Mouse (Mus musculus): ENCODE results near the gene Svopl. TPM values are rescaled to one million over a fixed set of nuclear protein-coding genes. Genes with fewer than 3 reads are reported as not detected.

Svopl gene
- total RNA-seq (2021) = under 1 TPM; 0.31 to 0.50 TPM
- long read RNA-seq = 0 reads

DNA sequence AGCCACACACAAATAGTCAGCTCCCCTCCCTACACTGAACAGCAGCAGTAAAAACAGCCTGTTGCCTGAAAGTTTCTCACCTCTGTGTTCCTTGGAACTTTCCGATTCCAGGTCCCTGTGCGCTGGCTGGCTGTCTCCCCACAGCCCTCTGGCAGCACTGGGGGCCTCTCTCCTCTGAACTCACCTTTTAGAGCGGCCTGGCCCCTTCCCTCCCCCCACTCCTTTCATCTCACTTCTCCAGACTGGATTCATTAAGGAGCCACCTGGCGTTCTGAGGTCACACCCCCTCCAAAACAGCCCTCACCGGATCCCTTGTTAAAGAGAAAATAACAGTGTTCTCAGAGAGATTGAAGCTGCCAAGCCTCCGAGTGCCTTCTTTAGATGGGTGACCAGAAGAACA is at the start of gene Svopl:
Gene Svopl (minus strand): TSS at position 159 of the 400 bp plus-strand sequence.
- DNase-seq (ENCODE audit: low spot score in 2 of 2) = no peak

DNA sequence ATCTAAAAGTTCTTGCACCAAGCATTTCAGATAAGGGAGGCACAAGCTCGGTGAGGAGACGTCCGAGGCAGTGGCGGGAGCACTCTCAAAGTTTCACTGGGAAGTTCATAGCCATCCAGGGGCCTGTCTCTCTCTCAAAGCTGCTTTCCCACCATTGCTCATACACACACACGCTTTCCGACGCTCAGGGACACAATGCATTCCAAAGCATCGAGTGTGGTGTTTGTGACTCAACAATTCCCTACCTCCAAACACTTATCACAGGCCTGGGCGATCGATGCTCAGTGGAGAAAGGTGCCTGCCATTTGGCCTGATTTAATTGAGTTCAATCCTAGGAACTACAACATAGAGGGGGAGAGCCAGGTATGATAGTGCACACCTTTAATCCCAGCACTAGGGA is 47.9 kb upstream of the Svopl start:
- no peak for DNase-seq (ENCODE audit: low spot score in 2 of 2)

DNA sequence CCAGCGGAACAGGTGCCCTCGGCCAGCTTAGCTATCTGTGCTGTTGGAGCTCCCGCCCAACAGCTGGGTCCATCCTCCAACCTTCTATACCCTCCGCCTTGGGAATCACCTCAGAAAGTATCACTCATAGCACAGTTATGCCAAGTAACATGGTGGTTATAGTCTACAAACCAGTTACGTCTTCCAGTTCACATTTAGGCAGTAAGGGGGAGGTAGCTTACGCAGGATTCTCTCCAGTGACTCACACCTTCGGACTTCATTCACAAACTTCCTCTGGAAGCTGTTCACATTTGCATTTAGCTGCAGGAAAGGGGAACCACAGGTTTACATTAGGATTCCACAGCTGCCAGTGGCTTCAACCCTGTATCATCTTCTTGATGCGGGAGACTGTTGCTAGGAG is 45.7 kb upstream of the Svopl start:
- DNase-seq (ENCODE audit: low spot score in 2 of 2) = no peak

DNA sequence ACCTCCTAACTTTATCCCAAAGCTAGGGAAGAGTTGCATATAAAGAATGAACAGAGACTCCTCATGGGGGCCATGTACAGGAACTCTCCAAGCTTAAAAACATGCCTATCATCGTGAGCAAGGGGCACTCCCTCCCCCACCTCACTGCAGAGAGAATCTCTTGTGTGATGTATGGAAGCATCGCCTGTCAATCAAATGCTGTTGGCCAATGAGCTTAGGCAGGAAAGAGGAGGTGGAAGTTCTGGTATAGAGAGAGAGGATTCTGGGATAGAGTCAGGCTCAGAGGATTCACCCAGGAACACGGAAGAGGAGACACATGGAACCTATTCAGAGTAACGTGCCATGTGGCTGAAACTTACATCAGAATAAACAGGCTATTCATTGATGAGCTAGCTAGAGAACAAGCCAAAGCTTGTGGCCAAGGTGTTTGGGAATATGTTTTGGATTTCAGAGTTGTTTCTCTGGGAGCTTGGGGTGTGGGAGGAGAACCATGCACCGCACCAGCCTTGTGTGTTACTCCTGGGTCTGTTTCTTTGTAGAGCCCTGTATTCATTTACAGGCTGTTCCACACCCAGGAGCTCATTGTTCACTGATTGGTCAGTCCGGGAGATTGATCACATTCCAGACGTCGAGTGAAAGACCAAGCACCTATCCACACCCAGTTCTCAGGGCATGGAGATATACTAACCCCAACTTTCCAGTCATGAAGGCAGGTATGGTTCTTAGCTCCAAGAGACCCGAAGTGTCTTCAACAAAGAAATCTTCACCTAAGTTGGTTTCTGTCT is 40.6 kb upstream of the Svopl start:
- DNase-seq (ENCODE audit: low spot score in 2 of 2) = no peak

DNA sequence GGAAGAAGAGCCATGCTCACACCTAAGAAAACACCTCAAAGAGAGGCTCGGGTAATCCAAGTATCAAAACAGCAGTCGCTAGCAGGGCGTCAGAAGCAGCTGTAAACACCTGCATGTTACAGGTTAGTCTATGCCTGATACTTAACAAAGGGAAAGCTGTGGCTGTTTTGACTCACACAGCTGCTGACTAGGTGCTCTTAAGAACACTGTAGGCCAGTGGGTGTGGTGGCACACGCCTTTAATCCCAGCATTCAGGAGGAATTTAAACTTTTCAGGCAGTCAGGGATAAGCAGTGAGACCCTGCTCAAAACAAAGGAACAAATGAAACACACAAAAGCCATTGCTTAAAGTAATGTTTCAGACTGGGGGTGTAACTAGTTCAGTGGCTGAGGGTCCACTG is 36.4 kb upstream of the Svopl start:
- DNase-seq (ENCODE audit: low spot score in 2 of 2) = no peak

DNA sequence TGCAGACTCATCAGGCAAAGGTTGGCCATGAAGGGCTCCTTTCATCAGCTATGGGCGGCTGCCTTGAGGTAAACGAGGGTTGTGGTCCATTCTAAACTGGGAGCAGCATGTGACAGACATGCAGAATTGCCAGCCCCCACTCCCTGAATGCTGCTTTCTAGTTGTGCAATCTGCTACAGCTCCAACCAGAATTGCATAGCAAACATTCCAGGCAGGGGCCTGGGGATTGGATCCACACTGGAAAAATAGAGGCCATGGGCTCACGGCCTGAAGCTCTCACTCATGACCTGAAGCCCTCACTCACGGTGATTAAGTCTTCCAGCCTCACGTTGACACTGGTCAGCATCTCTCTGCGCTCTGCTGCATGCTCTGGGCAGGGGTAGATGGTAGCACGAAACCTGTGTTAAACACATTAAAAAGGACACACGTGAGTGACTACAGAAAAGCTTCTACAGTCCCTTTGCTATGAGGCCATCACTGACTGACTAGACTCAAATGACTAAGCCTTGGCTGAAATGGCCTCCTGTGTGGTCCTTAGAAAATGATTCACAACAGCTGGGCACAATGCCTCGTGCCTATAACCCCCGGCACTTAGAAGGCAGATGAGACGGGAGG is 35.0 kb upstream of the Svopl start:
- DNase-seq (ENCODE audit: low spot score in 2 of 2) = no peak

DNA sequence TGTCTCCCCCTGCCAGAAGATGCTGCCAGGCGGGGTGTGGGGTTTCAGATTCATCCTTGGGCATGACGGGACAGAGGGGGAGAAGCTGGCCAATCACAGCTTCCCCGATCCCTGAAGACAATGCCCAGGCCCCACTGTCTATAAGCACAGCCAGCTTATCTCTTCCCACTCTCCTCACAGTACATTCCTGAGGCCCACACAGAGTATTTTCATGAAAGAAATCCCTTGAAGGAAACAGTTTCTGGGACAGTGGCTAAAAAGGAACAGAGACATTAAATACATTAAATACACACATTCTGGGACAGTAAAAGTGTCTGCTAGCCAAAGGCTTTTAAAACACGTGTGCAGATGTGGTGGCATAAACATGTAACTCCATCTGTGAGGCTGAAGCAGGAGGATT is 33.6 kb upstream of the Svopl start:
- DNase-seq (ENCODE audit: low spot score in 2 of 2) = no peak

DNA sequence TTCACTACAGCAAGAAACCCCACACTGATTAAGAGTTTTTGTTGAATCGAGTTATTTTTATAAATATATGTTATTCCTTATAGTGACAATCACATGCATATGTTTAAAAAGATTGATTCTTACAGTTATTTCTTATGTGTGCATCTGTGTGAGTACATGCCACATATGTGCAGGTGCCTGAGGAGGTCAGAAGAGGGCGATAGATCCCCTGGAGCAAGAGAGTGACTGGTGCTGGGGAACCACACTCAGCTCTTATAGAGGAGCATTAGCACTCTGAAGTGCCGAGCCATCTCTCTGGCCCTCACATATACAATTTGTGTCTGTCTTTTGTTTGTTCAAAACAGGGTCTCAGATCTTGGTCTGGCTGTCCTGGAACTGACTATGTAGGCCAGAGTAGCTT is 26.8 kb upstream of the Svopl start:
- no peak for DNase-seq (ENCODE audit: low spot score in 2 of 2)

DNA sequence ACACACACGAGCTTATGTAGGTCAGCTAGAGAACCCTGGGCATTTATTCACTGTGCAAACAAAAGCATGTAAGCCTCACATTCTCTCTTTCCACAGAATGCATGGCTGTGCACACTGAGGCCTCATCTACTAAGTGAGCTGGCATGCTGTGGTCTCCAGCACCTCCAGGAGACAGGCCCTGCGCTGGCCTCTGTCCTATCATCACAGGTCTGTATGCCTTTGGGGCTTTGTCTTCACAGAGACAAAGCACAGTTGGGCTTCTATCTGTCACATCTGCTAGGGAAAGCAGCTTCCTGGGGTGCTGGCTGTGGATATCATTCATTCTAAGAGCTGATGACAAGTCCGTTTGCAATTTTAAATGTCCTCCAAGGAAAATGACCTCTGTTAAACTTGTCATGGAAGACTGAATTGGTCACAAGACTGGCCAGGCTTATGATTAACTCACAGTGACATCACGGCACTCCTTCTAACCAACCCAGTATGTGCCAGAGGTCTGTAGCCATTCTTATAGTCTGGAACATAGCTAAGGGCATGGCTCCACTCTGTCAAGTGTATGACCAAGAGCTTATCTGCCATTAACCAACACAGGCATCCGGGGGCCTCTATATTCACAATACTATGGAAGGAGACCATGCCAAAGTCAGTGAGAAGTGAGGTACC is 25.5 kb upstream of the Svopl start:
- DNase-seq (ENCODE audit: low spot score in 2 of 2) = no peak

DNA sequence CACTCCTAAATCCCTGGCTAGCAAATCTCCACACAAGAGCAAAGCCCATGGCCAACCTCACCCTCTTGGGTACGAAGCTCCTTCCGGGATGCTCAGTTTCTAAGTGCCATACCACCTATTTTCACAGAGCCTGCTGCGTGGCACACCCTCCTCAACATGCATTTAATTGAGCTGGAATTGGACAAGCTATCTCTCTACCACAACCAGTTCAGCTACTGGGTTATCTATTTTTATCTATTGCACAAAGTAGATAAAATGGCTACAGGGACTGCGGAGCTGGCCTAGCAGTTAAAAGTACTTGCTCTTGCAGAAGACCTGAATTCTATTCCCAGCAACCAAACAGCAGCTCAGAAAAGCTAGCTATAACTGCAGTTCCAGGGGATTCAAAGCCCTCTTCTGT is 24.5 kb upstream of the Svopl start:
- DNase-seq (ENCODE audit: low spot score in 2 of 2) = no peak

DNA sequence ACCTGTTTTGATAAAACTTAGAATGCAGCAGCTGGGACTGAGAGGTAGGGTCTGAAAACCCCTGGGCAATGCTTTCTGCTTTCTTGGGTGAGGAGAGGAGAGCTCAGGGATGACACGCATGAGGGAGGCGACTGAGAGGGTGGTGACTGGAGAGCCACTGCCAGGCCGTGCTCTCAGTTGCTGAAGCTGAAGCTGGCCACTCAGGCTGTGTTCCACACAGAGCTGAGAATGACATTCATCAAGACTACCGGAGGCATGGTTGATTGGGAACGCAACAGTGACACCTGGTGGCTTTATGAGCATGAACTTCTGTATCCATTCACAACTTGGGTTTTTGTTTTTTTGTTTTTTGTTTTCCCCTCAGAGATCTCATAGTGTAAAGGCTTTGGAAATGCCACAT is 19.4 kb upstream of the Svopl start:
- peak; percentile 60 to 76 for DNase-seq (ENCODE audit: low spot score in 2 of 2)

DNA sequence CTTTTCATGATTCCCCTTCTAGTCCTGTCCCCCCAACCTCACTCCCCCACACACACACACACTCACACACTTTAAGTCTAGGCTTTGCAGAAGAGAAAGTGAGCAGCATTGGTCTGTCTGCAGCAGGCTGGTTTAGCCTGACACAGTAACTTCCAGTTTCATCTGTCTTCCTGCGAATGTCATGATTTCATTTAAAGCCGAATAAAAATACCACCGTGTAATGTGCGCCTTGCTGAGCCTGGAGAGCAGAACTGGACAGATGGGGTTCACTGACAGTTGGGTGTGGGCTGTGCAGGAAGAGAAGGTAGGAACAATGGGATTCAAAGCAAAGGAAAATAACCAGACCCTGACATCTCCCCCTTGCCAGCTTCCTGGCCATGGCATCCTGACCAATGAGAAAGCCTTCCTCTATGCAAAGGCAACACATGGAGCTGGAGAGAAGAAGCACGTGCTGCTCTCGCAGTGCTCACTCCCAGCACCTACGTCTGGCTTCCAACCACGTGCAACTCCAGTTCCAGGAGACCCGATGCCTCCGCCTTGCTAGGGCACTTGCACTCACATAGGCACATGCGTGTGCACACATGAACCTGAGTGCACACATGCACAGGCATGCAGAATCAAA is 18.8 kb upstream of the Svopl start:
- DNase-seq (ENCODE audit: low spot score in 2 of 2) = peak; percentile 42

DNA sequence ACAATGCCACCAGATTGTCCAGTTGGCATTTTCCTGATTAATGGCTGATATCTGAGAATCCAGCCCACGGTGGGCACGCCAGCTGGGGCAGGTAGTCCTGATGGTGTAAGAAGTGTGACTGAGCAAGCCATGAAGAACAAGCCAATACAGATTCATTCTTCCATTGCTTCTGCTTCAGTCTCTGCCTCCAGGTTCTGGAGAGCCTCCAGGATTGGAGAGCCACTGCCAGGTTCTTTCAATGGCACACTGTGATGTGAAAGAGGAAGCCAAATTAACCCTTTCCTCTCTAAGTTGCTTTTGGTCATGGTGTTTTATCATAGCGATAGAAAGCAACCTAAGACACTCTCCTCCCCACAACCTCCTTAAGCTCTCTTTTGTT is 18.3 kb upstream of the Svopl start:
- DNase-seq (ENCODE audit: low spot score in 2 of 2) = peak; percentile 73 to 75

DNA sequence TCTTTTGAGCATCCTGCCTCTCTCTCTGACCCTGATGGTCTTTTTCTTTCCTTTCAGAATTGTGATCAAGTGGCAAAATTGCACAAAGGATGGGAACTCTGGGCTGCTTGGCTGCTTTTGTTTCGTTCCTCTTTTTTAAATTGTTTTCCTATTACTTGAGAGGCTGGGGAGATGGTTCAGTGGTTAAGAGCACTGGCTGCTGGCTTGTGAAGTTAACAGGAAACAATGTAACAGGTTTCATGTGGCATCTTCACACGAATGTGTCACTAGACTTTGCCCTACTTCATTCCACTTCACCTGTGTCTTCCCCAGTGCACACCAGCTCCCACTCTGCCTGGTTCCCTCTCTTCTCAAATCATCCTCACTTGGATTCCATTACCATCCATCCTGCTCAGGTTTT is 17.8 kb upstream of the Svopl start:
- no peak for DNase-seq (ENCODE audit: low spot score in 2 of 2)

DNA sequence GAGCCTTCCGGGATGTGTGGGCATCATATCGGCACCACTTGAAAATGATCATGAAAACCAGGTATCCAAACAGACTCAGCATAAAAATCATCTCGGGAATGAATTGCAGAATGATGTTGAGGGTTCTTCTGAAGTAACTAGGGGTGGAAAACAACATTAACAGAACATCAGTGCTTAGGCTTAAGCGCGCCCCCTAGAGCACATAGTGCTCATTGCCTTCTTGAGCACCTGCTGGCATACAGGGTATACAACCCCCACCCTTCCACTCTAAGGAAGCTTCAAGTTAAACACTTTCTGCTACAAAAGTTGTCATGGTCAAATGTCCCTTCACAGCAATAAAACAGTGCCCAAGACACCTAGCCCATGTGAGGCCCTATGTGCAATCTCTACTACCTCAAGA is 12.0 kb upstream of the Svopl start:
- no peak for DNase-seq (ENCODE audit: low spot score in 2 of 2)

DNA sequence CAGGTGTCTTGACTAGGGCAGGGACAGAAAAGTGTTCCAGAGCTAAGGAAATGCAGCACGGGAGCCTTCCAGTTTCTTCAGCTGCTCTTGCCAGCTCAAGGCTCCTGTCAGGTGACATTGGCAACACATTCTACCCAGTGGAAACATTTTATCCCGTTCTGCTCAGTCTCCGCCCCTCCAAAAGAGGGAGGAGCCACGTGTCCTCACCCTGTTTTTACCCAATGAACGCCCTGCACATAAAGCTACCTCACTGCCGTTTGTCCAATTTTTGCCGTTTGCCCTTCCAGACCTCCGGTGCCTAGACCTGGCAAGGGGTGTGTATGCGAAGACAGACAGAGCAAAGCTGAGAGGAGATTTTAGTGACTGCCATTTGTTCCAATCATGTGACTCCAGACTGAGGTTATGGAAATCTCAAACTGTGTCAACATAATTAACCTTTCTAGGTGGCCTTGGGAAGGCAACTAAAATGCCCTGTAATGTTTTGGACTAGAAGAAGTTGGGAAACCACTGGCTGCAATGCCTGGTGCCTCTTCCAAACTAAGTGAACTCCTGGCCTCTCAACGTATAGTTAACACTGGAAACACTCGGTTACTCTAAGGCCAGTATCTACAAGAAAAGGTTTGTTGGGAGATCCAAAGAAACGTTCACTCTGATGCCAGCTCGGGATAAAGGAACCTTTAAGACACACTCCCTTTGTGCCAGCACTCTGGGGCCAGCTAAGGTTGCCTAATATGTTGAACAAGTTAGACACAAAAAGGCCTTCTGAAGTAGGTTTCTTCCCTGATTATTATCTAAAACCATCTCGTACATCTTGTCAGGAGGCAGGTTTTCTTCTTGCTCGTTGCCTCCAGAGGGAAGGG is 8.9 kb upstream of the Svopl start:
- DNase-seq (ENCODE audit: low spot score in 2 of 2) = no peak

DNA sequence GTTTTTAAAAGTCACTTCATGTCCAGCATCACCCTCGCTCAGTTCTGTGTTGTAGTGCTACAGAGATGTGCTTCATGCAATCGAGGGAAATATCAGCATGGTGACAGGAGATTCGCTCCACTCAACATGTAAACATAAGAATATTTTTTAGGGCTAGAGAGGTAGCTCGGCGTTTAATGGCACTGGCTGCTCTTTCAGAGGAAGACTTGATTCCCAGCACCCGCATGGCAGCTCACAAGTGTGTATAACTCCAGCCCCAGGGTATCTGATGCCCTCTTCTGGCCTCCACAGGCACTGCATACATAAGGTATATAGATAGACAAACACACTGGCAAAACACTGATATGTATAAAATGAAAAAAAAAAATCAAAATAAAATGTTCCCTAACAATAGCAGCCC is 2.8 kb upstream of the Svopl start:
- no peak for DNase-seq (ENCODE audit: low spot score in 2 of 2)

DNA sequence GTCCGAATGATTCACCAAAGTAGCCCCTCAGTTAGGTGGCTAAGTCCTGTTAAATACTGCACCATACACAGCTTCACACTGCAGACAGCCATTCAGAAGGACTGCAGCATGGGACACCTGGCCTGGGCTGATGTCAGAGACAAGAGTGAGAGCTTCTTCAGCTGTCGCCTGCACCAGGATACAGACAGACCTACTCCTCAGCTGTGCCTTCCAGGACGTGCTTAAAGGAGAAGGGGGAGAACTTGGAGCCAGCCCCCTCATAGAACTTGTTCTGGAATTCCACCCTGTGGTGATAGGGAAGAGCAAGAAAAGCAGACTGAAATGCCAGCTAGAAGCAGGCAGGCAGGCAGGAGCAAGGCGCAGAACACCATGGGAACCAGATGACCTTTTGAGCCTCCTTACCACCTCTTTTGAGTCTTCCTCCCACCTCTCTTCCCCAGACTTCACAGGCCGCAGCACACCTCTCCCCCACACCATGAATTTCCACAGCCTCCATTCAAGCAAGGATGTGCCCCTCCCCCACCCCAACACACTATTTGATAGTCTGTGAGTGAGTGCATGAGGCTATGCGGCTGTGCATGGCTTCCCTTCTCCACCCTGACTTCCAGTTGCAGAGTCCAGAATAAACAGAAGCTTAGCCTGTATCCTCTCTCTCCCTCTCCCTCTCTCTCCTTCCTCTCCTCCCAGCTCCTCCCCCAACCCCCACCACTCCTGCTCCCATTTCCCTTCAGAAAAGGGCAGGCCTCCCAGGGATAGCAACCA is 2.2 kb upstream of the Svopl start:
- DNase-seq (ENCODE audit: low spot score in 2 of 2) = no peak

DNA sequence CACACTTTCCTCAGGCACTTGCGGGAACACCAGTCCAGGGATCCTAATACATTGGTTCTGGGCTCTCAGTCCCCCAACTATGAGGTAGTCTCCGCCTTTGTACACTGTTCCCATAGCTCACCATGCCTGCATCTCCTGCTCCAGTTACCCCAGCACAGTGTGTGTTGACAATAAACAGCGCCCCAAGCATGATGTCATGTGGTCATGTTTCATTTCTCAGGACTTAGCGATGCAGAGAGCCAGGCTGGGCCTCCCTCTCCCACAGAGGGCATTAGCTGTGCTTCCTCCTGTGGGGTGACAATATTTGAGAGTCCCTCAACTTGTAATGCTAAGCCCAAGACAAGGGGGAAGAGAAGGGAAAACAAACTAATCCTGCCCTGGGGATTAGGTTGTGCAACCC is 1.2 kb upstream of the Svopl start:
- no peak for DNase-seq (ENCODE audit: low spot score in 2 of 2)

DNA sequence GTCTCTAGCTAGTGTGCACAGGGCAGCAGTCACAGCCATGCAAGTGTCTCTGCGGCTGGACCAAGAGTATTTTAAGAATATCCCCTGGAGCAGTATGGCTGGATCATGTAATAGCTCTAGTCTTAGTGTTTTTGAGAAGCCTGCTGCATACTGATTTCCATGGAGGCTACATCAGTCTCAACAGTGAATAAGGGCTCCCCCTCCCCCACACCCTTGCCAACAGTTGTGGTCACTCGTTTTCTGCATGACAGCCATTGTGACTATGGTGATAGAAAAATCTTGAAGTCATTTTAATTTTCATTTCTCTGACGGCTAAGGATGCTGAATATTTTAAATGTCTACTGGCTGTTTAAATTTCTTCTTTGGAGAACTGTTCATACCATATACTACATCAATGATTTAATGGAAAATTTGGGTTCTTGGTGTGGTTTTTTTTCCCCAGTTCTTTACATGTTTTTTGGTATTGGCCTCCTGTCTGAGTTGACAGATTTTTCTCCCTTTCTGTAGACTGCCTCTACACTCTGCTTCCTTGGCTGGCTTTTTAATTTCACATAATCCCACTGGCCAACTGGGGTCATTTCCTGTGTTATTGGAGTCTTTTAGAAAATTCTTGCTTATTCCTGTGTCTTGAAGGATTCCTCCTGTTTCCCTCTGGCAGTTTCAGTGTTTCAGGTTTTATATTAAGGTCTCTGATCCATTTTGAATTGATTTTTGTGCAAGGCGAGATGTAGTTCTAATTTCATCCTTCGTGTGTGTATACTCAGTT is 13.8 kb downstream of the Svopl start:
- DNase-seq (ENCODE audit: low spot score in 2 of 2) = no peak

Data from layer of hippocampus, postnatal 10 days (tissue).